Mouse (Mus musculus) lung, postnatal 4 days (tissue): Measurements from ENCODE around the gene Hexim1.
A peak's percentile ranks its signal among the peaks of the same experiment; 100 is the strongest.

Experiments
- DNase-seq, 2 experiments: peaks; one replicate each; pipeline ENCODE4 v3.0.0; 2021

Hexim1 gene

DNA sequence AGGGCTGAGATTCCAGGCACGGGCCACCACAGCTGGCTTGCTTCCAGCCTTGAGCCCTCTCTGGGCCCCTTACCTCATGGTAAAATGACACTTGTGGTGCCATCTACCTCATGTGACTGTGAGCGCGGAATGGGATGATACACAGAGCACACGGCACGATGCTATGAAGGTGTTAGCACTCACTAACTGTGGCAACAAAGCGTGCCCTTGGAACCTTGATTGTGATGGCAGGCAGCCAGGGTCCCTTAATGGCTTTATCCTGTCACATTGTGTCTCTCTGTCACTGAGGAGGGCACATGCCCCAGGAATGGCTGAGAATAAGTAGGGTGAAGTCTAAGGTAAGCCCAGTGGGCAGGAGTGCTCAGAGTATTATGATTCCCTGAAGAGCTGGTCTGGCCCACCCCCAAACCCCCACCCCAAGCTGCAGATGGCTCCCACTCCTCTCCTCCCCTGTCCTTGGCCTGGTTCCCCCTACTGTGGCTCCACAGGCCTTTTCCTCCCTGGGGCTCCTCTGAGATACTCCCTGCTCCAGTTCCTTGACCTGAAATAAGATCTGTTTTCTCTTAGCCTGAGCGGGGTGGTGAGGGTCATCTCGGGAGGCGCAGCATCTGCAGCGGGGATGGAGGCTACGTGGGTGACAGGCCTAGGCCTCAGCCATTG, 17.4 kb upstream of the Hexim1 start:
- peak in 1 of 2 experiments; percentile 29 for DNase-seq

DNA sequence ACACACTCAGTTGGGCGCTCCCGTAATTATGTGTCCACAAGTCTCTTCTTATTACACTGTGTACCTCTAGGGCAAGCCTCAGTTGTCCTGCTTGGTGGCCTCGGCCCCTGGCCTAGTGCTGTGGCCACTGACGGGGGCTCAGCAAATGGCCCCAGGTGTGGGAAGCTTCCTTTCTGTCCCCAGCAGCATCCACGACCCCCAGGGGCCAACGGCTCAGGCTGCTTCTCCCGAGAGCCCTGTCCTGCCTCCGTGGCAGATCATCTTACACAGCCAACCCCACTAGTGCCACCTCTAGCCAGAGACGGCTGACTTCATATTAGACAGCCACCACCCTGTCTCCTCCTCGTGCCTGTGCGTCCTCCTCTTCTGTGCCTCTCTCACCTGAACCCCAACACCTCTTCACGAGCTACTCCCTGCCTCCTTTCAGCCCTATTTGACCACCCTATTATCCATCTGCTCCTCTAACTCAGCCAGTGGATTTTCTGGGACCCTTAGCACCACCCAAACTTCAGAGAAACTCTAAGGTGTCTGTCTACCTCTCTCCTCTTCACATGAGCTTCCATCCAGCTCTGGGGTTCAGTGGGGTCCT, 16.6 kb upstream of the Hexim1 start:
- peak in 1 of 2 experiments; percentile 25 for DNase-seq

- DNase-seq, result peak in 1 of 2 experiments; percentile 21
Measured at GRCm38 (mm10) chr11:103100361-103100760, 15.7 kb upstream of the Hexim1 start.

- DNase-seq, result peak; percentile 85 to 87
Measured at GRCm38 (mm10) chr11:103101481-103101865, 14.6 kb upstream of the Hexim1 start, which contains the start of the genes Plcd3 and Acbd4. Plcd3 (minus strand) TSS chr11:103101658. Acbd4 (plus strand) TSS chr11:103101682.

GRCm38 (mm10) chr11:103101866-103102501, 14.0 kb upstream of the Hexim1 start:
- DNase-seq, result peak; percentile 78 to 81

DNA sequence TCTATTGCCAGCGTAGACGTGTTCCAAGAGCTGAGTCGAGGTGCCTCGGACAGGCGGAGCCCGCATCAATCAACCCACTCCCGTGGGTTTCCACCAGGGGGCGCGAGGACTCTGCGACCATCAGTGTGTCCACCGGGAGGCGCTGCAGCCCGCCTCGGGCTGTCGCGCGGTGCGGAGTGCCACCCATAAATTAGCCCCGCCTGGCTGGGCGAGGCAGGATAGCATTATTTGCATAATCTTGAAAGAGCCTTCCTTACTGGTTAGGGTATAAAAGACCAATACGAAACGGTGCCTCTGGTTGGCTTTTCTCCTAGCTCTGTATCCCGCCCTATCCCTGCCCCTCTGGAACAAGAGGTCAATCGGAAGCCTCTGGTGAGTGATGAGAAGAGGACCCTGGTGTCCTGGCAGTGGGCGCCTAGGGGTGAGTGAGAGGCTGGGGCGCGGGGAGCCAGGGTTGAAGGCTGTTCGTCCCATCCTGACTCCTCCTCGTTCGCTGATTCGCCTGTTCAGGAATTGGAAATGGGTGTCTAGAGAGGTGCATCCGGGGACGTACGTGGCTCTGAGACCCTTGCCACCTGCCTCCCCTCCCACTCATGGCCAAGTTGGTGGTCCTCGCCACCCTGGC, 13.2 kb upstream of the Hexim1 start:
- DNase-seq, result peak; percentile 97 to 99

DNA sequence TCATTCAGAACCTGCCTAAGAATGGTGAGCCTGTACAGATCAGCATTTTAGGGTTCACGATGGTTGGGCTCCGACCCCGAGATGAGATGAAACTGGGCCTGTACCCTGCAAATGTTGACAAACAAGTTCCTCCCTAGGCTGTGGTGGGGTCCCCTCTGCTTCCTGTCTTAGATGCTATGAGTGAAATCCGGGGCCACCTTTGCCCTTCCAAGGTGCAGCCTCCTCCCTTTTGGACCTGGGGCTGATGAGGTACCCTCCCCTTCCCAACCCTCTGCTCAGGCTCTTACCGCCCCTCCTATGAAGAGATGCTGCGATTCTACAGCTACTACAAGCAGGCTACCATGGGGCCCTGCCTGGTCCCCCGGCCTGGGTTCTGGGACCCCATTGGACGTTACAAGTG, 12.4 kb upstream of the Hexim1 start:
- DNase-seq, result peak in 1 of 2 experiments; percentile 22

DNA sequence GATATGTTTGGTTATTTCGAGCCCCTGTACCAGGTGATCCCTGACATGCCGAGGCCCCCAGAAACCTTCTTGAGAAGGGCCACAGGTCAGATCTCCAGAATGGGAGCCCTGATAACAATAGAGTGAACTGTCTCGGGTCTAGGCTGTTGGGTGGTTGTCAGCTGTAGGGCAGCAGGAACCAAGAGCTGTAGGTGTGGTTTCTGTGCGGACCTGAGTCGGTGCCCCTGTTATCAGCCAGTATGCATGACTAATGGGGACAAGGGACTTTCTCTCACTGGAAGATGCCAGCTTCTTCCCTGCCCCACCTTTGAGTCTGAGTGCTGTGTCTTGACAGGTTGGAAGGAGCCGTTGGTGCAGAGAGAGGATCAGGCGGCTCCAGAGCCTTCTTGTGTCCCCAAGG, 11.6 kb upstream of the Hexim1 start:
- DNase-seq, result no peak

DNA sequence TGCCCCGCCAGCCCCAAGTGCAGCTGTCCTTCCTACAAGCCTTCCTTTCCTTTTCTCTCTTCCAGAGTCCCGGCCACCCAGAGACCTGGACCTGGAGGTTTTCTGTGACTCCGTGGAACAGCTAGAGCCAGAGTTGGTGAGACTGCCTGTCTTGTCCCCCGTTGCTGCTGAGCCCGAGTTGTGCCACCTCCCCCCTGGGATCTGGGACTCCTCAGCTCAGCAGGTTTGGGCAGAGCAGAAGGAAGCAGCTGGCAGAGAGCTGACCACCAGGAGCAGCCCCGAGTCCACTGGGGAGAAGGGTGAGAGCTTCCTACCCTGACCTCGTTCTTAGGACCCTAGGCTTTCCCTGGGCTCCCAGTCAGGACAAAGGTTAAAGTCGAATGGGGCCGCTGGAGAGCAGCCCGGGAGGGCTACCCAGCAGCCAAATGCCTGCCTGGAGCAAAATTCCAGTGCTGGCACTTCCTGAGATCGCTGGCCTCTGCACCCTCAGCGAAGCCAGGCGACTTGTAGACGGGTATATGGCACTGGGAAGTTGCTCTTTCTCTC, 10.8 kb upstream of the Hexim1 start:
- no peak for DNase-seq

- no peak for DNase-seq
Measured at GRCm38 (mm10) chr11:103105810-103106209, 10.2 kb upstream of the Hexim1 start.

GRCm38 (mm10) chr11:103106386-103106785, 9.6 kb upstream of the Hexim1 start:
- DNase-seq, result no peak

DNA sequence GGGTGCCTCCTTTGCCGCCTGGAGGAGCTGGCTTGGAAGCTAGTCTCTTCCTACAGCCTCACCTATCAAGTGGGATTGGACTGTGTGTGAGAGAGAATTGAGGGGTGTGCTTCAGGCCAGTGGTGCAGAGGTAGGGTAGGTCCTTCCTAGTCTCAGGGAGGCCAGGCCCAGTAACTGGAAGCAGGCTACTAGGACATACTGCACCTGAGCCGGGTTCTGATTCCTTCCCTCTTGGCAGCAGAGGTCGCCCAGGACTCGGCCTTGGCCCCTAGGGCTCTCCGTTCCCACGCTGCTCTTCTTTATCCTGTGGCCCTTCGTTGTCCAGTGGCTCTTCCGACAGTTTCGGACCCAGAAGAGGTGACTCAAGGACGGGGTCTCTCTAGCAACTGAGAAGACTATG, 4.7 kb upstream of the Hexim1 start:
- peak in 1 of 2 experiments; percentile 21 for DNase-seq

- DNase-seq, result peak; percentile 77 to 89
Measured at GRCm38 (mm10) chr11:103111881-103112551, 4.0 kb upstream of the Hexim1 start.

DNA sequence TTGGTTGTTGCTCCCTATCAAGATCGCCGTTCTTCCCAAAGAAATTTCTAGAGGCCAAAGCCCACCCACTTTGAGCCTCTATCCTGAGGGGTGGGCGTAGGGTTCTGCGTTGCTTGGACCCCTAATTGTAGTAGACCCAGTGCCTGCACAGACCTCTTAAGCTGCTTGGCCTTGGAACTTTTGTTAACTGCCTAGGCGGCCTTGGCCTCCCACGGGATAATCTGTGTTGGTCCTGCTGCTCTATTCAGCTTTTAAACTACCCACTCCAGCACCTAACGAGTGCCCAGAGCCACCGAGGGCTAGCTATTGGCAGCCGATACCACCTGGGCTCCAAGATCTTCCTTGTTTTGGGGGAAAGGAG, 3.5 kb upstream of the Hexim1 start:
- no peak for DNase-seq

DNA sequence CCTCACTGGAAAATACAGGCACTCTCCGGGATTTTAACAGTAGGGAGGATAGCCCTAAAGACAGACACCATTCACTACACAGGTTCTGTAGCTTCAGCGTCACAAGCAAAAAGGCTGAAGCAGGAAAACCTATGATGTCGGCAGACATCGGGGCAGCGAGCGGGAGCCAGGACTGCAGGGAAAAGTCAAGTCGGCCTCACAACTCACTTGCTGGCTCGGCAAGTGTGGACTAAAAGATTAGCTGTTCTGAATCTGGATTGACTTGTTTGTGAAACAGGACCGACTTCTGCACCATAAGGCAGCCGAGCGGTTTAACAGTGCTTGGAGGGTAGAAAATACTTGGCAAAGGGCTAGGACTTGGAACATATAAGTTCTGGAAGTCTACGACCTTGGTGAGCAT, 3.0 kb upstream of the Hexim1 start:
- DNase-seq, result peak in 1 of 2 experiments; percentile 21

DNA sequence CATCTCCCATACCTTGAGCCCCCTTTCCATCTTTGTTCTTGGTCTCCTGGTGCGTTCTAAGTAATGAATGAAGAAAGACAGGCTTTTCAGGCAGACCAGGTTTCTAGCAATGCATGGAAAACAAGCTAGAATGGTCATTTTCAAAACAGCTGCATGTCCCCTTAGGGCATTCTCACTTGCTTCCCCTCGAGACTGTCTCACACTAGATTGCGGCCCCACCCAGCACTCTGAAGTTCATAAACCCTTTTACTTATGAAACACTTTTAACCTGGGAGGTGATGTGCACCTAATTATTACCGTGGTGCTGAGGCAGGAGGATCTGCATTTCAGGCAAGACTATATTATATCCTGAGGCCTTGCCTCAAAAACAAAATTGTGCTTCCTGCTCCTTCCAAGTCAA, 2.3 kb upstream of the Hexim1 start:
- no peak for DNase-seq

DNA sequence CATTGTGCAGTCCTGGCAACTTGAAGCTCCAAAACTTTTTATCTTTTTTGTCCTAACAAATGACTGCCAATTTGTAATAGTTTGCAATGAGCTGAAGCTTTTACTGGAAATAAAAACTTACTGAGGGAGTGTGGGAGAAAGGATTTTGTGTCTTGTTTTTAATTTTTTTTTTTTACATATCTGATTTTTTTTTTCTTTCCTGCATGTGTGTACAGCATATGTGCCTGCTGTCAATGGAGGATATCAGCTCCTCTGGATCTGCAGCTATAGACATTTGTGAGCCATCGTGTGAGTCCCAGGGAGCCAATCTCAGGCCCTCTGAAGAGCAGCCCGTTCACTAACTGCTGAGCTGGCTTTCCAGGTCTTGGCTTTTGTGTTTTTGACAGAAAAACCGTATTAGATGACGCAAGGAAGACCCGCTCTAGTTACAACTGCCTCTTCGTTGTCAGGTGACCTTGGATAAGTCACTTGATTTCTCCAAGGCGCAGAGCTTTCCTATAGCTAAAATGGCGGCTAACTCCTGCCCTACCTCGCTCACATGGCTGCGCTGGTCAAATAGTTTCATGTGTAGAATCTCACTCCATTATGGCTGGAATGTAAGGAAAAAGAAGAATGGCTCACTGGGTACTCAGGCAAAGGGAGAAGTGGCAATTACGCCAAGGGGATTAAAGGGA, 1.6 kb upstream of the Hexim1 start:
- DNase-seq, result peak in 1 of 2 experiments; percentile 21

- DNase-seq, result peak; percentile 86 to 91
Measured at GRCm38 (mm10) chr11:103115163-103116007, 646 bp upstream of the Hexim1 start.

GRCm38 (mm10) chr11:103116959-103117590, 1.0 kb downstream of the Hexim1 start:
- peak; percentile 86 to 87 for DNase-seq

- DNase-seq, result peak; percentile 62 to 79
Measured at GRCm38 (mm10) chr11:103117591-103118009, 1.6 kb downstream of the Hexim1 start.

- DNase-seq, result no peak
Measured at GRCm38 (mm10) chr11:103118866-103119265, 2.8 kb downstream of the Hexim1 start.
